Mouse (Mus musculus) hindbrain, embryonic 13.5 days (tissue): Measurements from ENCODE around the gene Atg16l2. TPM values are rescaled to one million over a fixed set of nuclear protein-coding genes. Genes with fewer than 3 reads are reported as not detected.

ENCODE experiments used
- ATAC-seq: fragments of 200-750 bp; cut with Nextera tagmentation; 2 replicates; pipeline ENCODE4 v1.8.0; 2017; ENCODE audit warnings: moderate TSS enrichment; ENCODE audit not compliant: low FRiP score
- H3K27ac ChIP-seq: fragments of 300-500 bp; sonication (generic); 2 replicates; pipeline ENCODE4 v1.5.1; 2015; ENCODE audit warnings: inconsistent platforms, mild to moderate bottlenecking, moderate library complexity
- H3K27me3 ChIP-seq: fragments of 300-500 bp; sonication (generic); 2 replicates; pipeline ENCODE4 v1.6.1; 2015; ENCODE audit warnings: mild to moderate bottlenecking, inconsistent platforms
- H3K36me3 ChIP-seq: fragments of 300-500 bp; sonication (generic); 2 replicates; pipeline ENCODE4 v1.6.1; 2015; ENCODE audit warnings: mild to moderate bottlenecking, inconsistent platforms
- H3K4me1 ChIP-seq: fragments of 300-500 bp; sonication (generic); replicated peaks from 2 replicates; pipeline ENCODE4 v1.6.1; 2015; ENCODE audit warnings: inconsistent platforms
- H3K4me2 ChIP-seq: fragments of 300-500 bp; sonication (generic); 2 replicates; pipeline ENCODE4 v1.6.1; 2015; ENCODE audit warnings: inconsistent platforms, mild to moderate bottlenecking, moderate library complexity
- H3K4me3 ChIP-seq: fragments of 300-500 bp; sonication (generic); 2 replicates; pipeline ENCODE4 v1.5.1; 2015; ENCODE audit warnings: mild to moderate bottlenecking, inconsistent platforms
- H3K9ac ChIP-seq: fragments of 300-500 bp; sonication (generic); 2 replicates; pipeline ENCODE4 v1.6.1; 2015; ENCODE audit warnings: mild to moderate bottlenecking, inconsistent platforms
- H3K9me3 ChIP-seq: fragments of 300-500 bp; sonication (generic); 2 replicates; pipeline ENCODE4 v1.6.1; 2016; ENCODE audit warnings: inconsistent platforms
- WGBS: fragments of 180-500 bp; shearing (Covaris S2); methylation state at CpG from one replicate; pipeline ENCODE4 v1.1.7; 2015; 5-methylcytosine and 5-hydroxymethylcytosine counted together
- polyA plus RNA-seq: library from polyadenylated mRNA; unstranded; fragments of >200 nt; fragmentation: Nextera tagmentation; extraction: Ambion mirVana; gene quantifications from 2 replicates; pipeline ENCODE4 v1.2.1, GENCODE M21; 2015

The Atg16l2 gene
- polyA plus RNA-seq, 1 experiment from 2014 or later, result 17.5 TPM

DNA sequence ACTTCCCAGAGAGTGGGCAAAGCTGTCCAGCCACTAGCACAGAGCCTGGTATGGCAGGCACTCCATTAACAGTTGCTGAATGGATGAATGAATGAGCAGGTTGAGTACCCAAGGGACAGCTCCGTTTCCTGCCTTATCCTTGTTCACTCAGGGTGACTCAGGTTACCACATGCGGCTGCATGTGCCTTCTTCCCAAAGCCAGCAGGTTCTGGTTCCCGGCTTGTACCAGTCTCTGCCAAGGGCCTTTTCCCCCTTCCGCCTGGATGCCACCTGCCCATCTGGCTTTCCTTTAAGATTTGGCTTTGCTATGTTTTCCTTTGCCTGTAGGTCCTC is 28.8 kb upstream of the Atg16l2 start:
- Histone ChIP-seq H3K4me1 (peaks cover 23% of the 10 kb centered on the region), H3K4me3 (no peak overlapping the region), H3K27me3 (no peaks in the 10 kb centered on the region), H3K36me3 (no peaks in the 10 kb centered on the region), H3K9ac (no peak overlapping the region), H3K27ac (no peak overlapping the region), H3K4me2 (no peak overlapping the region), H3K9me3 (no peaks in the 10 kb centered on the region)
- no peak for ATAC-seq
- WGBS, result 81% methylated on average over 4 of the region's 4 CpGs

DNA sequence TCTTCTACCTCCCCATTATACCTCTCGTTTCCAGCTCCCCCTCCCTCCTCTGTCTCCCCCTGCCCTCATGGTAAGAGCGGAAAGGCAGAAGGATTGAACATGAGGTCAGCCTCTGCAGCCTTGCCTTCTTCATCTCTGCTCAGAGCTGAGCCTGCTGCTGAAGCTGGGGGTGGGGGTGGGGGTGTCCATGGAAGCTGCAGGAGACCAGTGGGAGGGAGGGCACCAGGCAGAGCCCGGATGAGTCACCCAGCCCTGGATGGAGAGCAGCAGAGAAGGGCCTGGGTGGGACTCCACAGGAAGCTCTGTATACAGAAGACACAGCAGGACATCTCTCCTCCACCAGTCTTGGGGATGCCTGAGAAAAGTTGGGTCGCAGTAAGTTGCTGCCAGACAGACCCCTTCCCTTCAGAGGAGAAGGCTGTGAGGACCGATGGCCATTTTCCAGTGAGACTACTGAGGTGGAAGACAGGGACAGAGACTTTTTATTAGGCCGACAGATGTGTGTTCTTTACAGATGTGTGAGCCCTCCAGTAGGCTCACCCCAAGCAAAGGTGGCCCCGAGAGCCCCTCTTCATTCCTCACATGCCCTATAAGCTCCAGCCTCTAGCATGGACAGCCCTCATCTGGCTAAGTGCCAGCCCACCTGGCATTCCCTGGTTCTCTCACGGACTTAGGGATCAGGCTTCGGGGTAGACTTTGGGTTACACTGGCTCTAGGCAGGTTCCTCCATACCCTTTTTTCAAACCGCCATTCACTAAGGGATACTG is 28.2 kb upstream of the Atg16l2 start:
- Histone ChIP-seq H3K4me3 (no peak overlapping the region), H3K4me1 (peaks cover 23% of the 10 kb centered on the region), H3K4me2 (no peak overlapping the region), H3K9me3 (no peaks in the 10 kb centered on the region), H3K9ac (no peak overlapping the region), H3K27ac (no peak overlapping the region), H3K36me3 (no peaks in the 10 kb centered on the region), H3K27me3 (no peaks in the 10 kb centered on the region)
- WGBS, result 74% methylated on average over 10 of the region's 10 CpGs
- ATAC-seq, result peak; percentile 35; the same call in 1 of the 2 replicates

GRCm38 (mm10) chr7:101329606-101330005 is 27.6 kb upstream of the Atg16l2 start:
- H3K9ac ChIP-seq, result peak overlapping the region; percentile 43; the same call in 1 of the 2 replicates
- no peaks in the 10 kb centered on the region for H3K27me3 ChIP-seq
- no peak overlapping the region for H3K4me3 ChIP-seq
- H3K4me1 ChIP-seq, result peaks cover 23% of the 10 kb centered on the region
- H3K4me2 ChIP-seq, result no peak overlapping the region
- H3K9me3 ChIP-seq, result no peaks in the 10 kb centered on the region
- WGBS, result 66% methylated on average over 4 of the region's 4 CpGs
- H3K27ac ChIP-seq, result peak overlapping the region; percentile 76; the same call in 1 of the 2 replicates
- ATAC-seq, result no peak
- no peaks in the 10 kb centered on the region for H3K36me3 ChIP-seq

DNA sequence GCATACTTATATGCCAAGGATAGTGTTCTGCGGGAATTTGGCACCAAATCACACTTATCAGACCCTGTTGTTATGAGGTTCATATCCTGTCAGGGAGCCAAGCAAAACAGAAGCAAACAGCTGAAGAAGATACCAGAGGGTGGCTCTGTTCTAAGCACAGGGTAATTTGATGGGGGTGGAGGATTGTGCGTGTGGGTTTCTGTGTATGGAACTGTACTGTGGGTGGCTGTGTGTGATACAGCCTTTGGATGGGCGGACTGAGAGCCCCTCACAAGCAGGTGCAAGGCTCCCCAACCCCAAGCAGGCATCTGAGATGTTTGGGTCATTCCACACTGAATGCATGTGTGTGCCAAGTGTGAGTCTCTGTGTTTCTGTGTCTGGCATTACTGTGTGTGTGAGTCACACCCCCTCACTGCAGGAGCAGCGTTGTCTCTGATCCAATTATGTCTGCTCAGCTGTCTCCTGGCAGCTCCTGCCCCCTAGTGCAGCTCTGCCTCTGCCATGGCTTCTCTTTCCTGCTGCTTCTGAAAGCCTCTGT is 26.6 kb upstream of the Atg16l2 start:
- Histone ChIP-seq H3K27ac (peak overlapping the region; percentile 76), H3K4me3 (no peak overlapping the region), H3K27me3 (no peaks in the 10 kb centered on the region), H3K9me3 (no peaks in the 10 kb centered on the region), H3K9ac (peak overlapping the region; percentile 43), H3K4me2 (no peak overlapping the region), H3K4me1 (peaks cover 23% of the 10 kb centered on the region), H3K36me3 (no peaks in the 10 kb centered on the region)
- 64% methylated on average over 4 of the region's 4 CpGs for WGBS
- ATAC-seq, result peak; percentile 46; the same call in 1 of the 2 replicates

DNA sequence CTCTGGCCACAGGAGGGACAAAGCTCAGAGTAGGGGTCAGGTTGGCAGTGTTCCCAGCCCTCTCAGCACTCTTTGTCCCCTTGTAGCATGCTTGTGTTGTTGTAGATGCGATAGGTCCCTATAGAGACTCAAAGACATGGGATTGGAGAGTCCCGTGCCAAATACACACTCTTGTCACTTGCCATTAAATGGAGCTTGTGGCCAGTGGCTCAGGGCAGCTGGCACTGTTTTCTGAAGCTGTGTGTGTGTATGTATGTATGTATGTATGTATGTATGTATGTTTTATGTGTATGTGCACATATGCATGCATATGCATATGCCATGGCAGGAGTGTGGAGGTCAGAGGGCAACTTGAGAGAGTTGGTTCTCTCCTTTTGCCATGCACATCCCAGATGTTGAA is 25.7 kb upstream of the Atg16l2 start:
- no peak overlapping the region for H3K9ac ChIP-seq
- no peak overlapping the region for H3K4me3 ChIP-seq
- peaks cover 26% of the 10 kb centered on the region for H3K4me1 ChIP-seq
- H3K27ac ChIP-seq, result no peak overlapping the region
- no peaks in the 10 kb centered on the region for H3K9me3 ChIP-seq
- H3K36me3 ChIP-seq, result no peaks in the 10 kb centered on the region
- no peak for ATAC-seq
- H3K4me2 ChIP-seq, result no peak overlapping the region
- 0 out of 2 replicates have a peak, but pooled peaks cover 4% of the 10 kb centered on the region for H3K27me3 ChIP-seq
- WGBS, result 90% methylated on average over 2 of the region's 2 CpGs

DNA sequence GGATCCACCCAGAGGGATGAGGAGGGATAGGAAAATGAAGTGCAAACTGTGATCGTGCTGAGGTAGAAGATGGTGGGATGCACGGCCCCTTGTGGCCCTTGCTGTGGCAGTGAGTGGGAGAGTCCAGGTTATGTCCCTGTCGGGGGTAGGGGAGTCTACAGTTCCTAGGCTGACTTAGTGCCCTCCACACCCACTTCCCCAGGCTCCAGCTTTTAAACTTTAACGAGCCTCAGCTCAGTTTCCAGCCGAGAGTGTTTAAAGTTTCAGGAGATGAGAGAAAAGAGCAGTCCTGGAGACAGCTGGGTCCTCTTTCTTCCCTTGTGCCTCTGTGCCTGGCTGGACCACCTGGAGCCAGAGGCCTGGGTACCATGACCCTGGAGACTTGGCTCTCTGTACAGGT is 25.2 kb upstream of the Atg16l2 start:
- Histone ChIP-seq H3K36me3 (no peaks in the 10 kb centered on the region), H3K9ac (no peak overlapping the region), H3K4me3 (no peak overlapping the region), H3K4me1 (peaks cover 29% of the 10 kb centered on the region), H3K9me3 (no peaks in the 10 kb centered on the region), H3K27me3 (peaks cover 9% of the 10 kb centered on the region), H3K4me2 (no peak overlapping the region), H3K27ac (no peak overlapping the region)
- ATAC-seq, result no peak
- WGBS, result 66% methylated on average over 5 of the region's 5 CpGs

DNA sequence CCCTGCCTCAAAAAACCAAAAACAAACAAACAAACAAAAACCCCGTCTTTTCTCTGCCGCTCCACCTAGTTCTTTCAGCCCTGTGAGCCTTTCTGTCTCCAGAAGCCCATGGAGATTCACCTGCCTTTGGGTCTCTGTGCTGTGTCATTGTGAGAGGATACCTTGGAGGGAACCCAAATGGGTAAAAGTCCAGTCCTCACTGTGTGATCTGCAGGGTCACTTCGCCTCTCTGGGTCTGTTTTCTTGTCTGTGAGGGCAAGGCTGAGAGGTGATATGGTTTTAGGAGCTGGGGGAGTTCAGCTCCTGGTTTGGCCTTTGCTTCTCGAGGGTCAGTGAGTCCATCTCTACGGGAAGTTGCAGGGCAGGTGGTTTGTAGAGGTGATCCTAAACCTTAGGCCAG is 24.0 kb upstream of the Atg16l2 start:
- Histone ChIP-seq H3K27me3 (peaks cover 19% of the 10 kb centered on the region), H3K4me1 (peaks cover 38% of the 10 kb centered on the region), H3K4me2 (no peak overlapping the region), H3K4me3 (no peak overlapping the region), H3K27ac (no peak overlapping the region), H3K9me3 (no peaks in the 10 kb centered on the region), H3K36me3 (no peaks in the 10 kb centered on the region), H3K9ac (no peak overlapping the region)
- 80% methylated on average over 5 of the region's 5 CpGs for WGBS
- ATAC-seq, result no peak

DNA sequence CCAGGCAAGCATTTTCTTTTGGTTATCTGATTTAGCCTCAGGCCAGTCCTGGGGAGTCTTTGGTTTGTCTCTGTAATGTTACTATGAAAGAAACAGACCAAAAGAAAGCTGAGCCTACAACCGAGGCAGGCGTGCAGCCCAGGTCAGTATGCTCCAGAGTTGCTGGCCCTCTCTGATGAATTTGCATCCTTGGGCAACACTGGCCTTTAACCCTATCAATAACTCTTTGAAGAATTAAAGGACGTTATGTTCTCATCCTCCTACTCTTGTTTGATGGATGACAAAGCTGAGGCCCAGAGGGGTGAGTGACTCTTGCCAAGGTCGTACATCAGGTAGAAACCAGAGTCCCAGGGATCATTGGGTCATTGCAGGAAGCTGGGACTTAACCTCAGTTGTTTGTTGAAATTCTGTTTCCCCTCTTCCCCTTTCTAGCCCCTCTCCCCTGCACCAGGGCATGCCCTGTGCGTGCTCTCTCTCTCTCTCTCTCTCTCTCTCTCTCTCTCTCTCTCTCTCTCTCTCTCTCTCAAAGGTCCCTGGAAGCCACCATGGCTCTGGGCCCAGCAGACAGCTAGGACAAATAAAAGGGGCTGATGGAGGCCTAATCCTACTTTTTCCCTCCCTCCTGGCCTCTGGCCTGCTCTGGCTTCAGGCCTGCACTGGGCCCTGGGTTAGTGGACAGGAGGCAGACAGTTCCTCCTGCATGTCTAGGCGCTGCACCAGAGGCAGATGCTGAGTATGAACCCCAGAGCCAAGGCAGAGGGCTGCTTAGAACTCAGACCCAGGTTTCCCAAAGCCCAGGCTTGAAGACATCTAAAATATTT is 22.3 kb upstream of the Atg16l2 start:
- Histone ChIP-seq H3K4me2 (no peak overlapping the region), H3K9ac (no peak overlapping the region), H3K27me3 (peaks cover 31% of the 10 kb centered on the region), H3K36me3 (no peaks in the 10 kb centered on the region), H3K27ac (no peak overlapping the region), H3K4me3 (no peak overlapping the region), H3K9me3 (no peaks in the 10 kb centered on the region), H3K4me1 (peaks cover 36% of the 10 kb centered on the region)
- WGBS, result 75% methylated on average over 5 of the region's 6 CpGs
- ATAC-seq, result no peak

GRCm38 (mm10) chr7:101323141-101323594 is 21.1 kb upstream of the Atg16l2 start:
- H3K4me2 ChIP-seq, result no peak overlapping the region
- H3K27me3 ChIP-seq, result peaks cover 41% of the 10 kb centered on the region
- no peak overlapping the region for H3K4me3 ChIP-seq
- no peaks in the 10 kb centered on the region for H3K9me3 ChIP-seq
- H3K36me3 ChIP-seq, result no peaks in the 10 kb centered on the region
- H3K9ac ChIP-seq, result 0 out of 2 replicates have a peak overlapping the region, but pooled peaks have one; percentile 25
- H3K27ac ChIP-seq, result no peak overlapping the region
- WGBS, result 63% methylated on average over 4 of the region's 4 CpGs
- H3K4me1 ChIP-seq, result peaks cover 26% of the 10 kb centered on the region
- ATAC-seq, result no peak

DNA sequence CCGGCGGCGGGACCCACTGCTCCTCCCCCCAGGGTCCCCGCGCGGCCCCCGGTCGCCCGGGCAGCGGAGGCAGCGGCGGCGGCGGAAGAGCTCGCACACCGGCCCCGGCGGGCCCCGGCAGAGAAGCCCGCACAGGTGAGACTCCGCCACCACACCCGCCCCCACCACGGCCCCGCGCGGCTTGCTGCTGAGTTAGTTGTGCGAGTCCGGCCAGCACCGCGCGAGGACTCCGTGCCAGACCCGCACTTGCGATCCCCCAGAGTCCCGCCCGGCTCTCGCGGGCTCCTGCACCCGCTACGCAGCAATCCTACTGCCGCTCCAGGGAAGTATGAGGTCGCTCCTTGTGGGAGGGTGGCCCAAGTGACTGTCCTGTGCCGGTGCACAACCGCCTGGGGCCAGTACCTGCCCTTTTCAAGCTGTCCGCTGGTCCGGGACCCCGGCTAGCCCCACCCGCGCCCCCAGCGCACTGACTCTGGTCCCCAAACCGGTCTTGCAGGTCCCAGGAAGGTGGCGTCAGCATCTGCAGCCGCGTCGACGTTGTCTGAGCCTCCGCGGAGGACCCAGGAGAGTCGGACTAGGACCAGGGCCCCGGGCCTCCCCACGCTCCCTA is 19.3 kb upstream of the Atg16l2 start:
- under 1% methylated on average over 39 of the region's 61 CpGs for WGBS
- Histone ChIP-seq H3K4me3 (peak overlapping the region; percentile 71), H3K27ac (no peak overlapping the region)

GRCm38 (mm10) chr7:101320399-101321217 is 18.6 kb upstream of the Atg16l2 start:
- Histone ChIP-seq H3K4me3 (peak overlapping the region; percentile 71), H3K9ac (peak overlapping the region; percentile 84), H3K4me2 (peak overlapping the region; percentile 98), H3K27me3 (peaks cover 45% of the 10 kb centered on the region), H3K36me3 (no peaks in the 10 kb centered on the region), H3K4me1 (peaks cover 26% of the 10 kb centered on the region), H3K9me3 (no peaks in the 10 kb centered on the region), H3K27ac (no peak overlapping the region)
- 9% methylated on average over 21 of the region's 37 CpGs for WGBS
- peak; percentile 78 for ATAC-seq

More for the DNA sequence above, 19.3 kb upstream of the Atg16l2 start:
- ATAC-seq, result peak; percentile 61
- H3K9ac ChIP-seq, result peak overlapping the region; percentile 84
- H3K4me1 ChIP-seq, result peaks cover 26% of the 10 kb centered on the region
- no peaks in the 10 kb centered on the region for H3K9me3 ChIP-seq
- peak overlapping the region; percentile 98 for H3K4me2 ChIP-seq
- peaks cover 45% of the 10 kb centered on the region for H3K27me3 ChIP-seq
- no peaks in the 10 kb centered on the region for H3K36me3 ChIP-seq
